Mouse (Mus musculus): ENCODE measurements around the gene Mgat4a. TPM values are rescaled to one million over a fixed set of nuclear protein-coding genes. Genes with fewer than 3 reads are reported as not detected.

Gene Mgat4a
- 59.1 and 64.0 TPM in 2 replicates for polyA plus RNA-seq (2015; fragmentation: Nextera tagmentation; extraction: Ambion mirVana)

DNA sequence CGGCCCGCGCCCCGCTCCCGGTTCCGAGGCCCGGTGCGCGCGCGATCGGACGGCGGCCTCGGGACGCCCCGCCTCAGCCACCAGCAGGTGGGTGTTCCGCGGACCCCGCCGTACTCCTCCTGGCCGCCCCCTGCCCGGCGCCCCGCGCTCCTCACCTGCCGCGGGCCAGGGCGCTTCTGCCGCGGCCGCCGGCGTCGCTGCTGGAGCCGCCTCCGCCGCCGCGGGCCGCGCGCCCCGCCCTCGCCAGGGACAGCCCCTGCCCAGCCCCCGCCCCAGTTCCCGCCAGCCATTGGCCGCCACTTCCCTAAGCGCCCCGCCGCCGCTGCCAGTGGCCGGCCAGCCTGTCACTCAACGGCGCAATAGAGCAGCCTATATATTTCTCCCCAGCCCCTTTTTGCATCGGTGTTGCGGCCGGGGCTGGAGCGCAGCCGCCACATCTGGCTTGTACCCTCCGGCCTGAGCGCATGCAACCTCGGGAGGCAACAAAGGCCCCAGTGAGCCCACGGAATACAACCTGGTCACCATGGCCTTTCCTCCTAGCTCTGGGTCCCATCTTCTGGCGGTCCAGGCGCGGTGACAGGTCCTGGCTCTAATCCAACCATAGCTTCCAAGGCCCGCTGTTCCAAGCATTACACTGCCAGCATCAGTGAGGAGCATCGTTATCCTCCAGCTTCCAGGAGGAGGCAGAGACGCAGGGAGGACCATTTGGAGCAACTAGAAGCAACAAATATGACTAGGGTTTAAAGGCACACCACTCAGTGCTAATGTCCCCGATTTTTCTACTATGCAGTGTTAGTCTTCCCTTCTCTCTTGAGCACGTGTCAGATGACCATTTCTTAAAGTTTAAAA is at the start of gene Mgat4a:
TSS of gene Mgat4a (minus strand) at position 207 of the 849 bp plus-strand sequence.
- peak within 1 kb of the TSS; percentile 84 for H3K27ac ChIP-seq (ENCODE audit: low read depth, low read length)
- H3K4me2 ChIP-seq (replicated peaks; ENCODE audit: low read depth): peak within 1 kb of the TSS; percentile 86
- peak; percentile 17; the same call in 1 of the 2 replicates for TF ChIP-seq CTCF (IDR thresholded peaks at IDR 0.05; ENCODE audit: low read depth)
- no peaks in the 10 kb centered on the region for H3K27me3 ChIP-seq (replicated peaks; ENCODE audit: control insufficient read depth, insufficient read depth, low read length)
- H3K4me3 ChIP-seq (ENCODE audit: low read depth, low read length): peak within 1 kb of the TSS; percentile 95
- peak within 1 kb of the TSS; percentile 95 for H3K9ac ChIP-seq (ENCODE audit: low read depth, low read length)
- H3K36me3 ChIP-seq (ENCODE audit: control insufficient read depth, insufficient read depth): peaks cover under 1% of the 10 kb centered on the region; the same call in 1 of the 2 replicates
- peaks cover 7% of the 10 kb centered on the region; the same call in 1 of the 2 replicates for H3K4me1 ChIP-seq (replicated peaks; ENCODE audit: control insufficient read depth, insufficient read depth, low read length)
- ATAC-seq: peak; percentile 97
- H3K9me3 ChIP-seq (ENCODE audit: control insufficient read depth): no peaks in the 10 kb centered on the region
- 2% methylated on average over 68 of the region's 72 CpGs for WGBS

DNA sequence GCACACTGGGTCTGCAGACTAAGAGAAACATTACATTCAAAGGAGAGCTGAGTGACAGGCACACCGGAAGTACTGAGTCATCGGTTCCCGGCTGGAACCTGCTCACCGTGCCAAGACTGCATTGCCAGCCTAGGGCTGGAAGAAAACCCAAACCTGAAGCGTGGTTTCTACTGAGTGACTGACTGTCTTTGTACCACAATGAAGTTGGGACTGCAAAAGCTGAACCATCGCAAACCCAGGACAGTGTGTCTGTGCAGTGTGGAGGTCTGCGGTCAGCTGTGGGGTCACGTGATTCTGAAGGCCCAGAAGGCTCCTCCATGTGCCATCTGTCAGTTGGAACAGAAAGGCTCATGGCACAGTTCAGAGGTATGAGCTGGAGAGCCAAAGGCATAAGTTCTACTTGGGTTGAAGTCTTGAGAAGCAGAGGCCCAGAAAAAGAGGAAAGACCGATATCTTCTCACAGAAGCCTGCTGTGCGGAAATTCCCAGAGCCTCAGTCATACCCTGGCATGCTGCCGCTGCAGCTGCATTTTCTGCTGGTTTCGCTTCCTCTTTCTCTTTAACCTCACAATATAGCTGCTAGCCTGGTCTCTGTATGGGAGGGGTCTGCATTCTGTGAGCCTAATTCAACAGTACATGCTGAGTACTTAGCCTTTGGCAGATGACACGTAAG is 45.1 kb upstream of the Mgat4a start:
- no peak for ATAC-seq
- Histone ChIP-seq H3K9me3 (ENCODE audit: control insufficient read depth) (no peaks in the 10 kb centered on the region), H3K4me1 (replicated peaks; ENCODE audit: control insufficient read depth, insufficient read depth, low read length) (peaks cover 4% of the 10 kb centered on the region; the same call in 1 of the 2 replicates), H3K27me3 (replicated peaks; ENCODE audit: control insufficient read depth, insufficient read depth, low read length) (no peaks in the 10 kb centered on the region), H3K4me2 (replicated peaks; ENCODE audit: low read depth) (no peak overlapping the region), H3K36me3 (ENCODE audit: control insufficient read depth, insufficient read depth) (no peaks in the 10 kb centered on the region), H3K27ac (ENCODE audit: low read depth, low read length) (peak overlapping the region; percentile 21; the same call in 1 of the 2 replicates), H3K9ac (ENCODE audit: low read depth, low read length) (no peak overlapping the region), H3K4me3 (ENCODE audit: low read depth, low read length) (no peak overlapping the region)
- 74% methylated on average over 13 of the region's 13 CpGs for WGBS
- TF ChIP-seq CTCF (IDR thresholded peaks at IDR 0.05; ENCODE audit: low read depth): no peak

DNA sequence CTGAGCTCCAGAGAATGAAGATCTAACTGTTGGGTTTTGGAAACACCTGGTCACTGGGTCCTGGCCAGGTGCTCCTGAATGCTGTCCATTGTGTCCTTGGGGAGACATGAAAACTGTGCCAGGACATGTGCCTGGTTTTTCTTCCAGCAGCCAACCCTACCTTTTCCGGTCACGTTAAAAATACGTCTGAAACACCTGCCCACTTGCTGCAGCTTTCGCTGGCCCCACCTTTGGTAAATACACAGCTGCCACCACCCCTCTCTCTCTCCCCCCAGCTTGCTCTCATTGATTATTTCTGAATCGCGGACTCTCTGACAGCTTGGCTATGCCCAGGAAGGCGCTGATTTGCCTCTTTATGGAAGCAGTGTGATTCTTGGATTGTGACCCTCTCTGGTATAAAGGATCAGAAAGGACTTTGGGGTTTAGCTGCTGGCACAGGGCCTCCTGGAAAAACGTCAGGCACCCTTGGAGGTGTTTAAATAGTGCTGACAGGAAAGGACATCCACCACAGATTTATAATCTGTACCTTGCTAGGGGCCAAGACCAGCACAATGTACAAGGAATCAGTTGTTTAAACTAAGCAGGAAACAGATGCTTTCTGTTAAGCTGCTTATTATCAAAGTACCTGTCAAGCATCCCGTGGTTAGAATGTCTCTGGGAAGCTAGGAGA is 43.1 kb upstream of the Mgat4a start:
- H3K27me3 ChIP-seq (replicated peaks; ENCODE audit: control insufficient read depth, insufficient read depth, low read length): no peaks in the 10 kb centered on the region
- H3K4me1 ChIP-seq (replicated peaks; ENCODE audit: control insufficient read depth, insufficient read depth, low read length): peaks cover 4% of the 10 kb centered on the region; the same call in 1 of the 2 replicates
- H3K4me2 ChIP-seq (replicated peaks; ENCODE audit: low read depth): no peak overlapping the region
- no peak overlapping the region for H3K9ac ChIP-seq (ENCODE audit: low read depth, low read length)
- H3K36me3 ChIP-seq (ENCODE audit: control insufficient read depth, insufficient read depth): no peaks in the 10 kb centered on the region; the same call in 1 of the 2 replicates
- H3K9me3 ChIP-seq (ENCODE audit: control insufficient read depth): no peaks in the 10 kb centered on the region
- H3K27ac ChIP-seq (ENCODE audit: low read depth, low read length): peak overlapping the region; percentile 54
- no peak for TF ChIP-seq CTCF (IDR thresholded peaks at IDR 0.05; ENCODE audit: low read depth)
- no peak overlapping the region for H3K4me3 ChIP-seq (ENCODE audit: low read depth, low read length)
- 10% methylated on average over 9 of the region's 9 CpGs for WGBS
- peak; percentile 78 for ATAC-seq

GRCm38 (mm10) chr1:37583167-37583566 is 42.4 kb upstream of the Mgat4a start:
- H3K4me2 ChIP-seq (replicated peaks; ENCODE audit: low read depth): no peak overlapping the region
- 80% methylated on average over 8 of the region's 8 CpGs for WGBS
- H3K9me3 ChIP-seq (ENCODE audit: control insufficient read depth): no peaks in the 10 kb centered on the region
- no peak overlapping the region for H3K9ac ChIP-seq (ENCODE audit: low read depth, low read length)
- no peak overlapping the region for H3K4me3 ChIP-seq (ENCODE audit: low read depth, low read length)
- TF ChIP-seq CTCF (IDR thresholded peaks at IDR 0.05; ENCODE audit: low read depth): no peak
- peaks cover 4% of the 10 kb centered on the region; the same call in 1 of the 2 replicates for H3K4me1 ChIP-seq (replicated peaks; ENCODE audit: control insufficient read depth, insufficient read depth, low read length)
- no peak for ATAC-seq
- H3K36me3 ChIP-seq (ENCODE audit: control insufficient read depth, insufficient read depth): no peaks in the 10 kb centered on the region; the same call in 1 of the 2 replicates
- no peak overlapping the region for H3K27ac ChIP-seq (ENCODE audit: low read depth, low read length)
- no peaks in the 10 kb centered on the region for H3K27me3 ChIP-seq (replicated peaks; ENCODE audit: control insufficient read depth, insufficient read depth, low read length)

DNA sequence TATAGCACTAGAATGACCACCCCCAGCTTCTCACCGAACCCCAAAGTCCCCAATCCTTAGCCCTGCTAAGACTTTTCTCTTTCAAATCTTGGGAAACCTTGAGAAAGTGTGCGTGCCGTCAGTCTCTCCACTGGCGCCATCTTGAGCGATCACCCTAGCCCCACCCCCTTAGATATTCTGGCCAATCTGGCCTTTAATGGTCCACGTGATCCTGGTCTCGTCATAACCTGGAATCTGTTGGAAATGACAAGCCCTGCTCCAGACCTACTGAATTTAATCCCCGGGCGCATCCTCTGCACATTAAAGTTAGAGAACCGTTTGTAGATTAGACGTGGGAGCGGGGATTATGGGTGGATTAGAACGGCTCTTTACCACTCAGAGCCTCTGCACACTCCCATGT is 38.9 kb upstream of the Mgat4a start:
- WGBS: 95% methylated on average over 13 of the region's 13 CpGs
- Histone ChIP-seq H3K27ac (ENCODE audit: low read depth, low read length) (no peak overlapping the region), H3K9me3 (ENCODE audit: control insufficient read depth) (no peaks in the 10 kb centered on the region), H3K36me3 (ENCODE audit: control insufficient read depth, insufficient read depth) (no peaks in the 10 kb centered on the region; the same call in 1 of the 2 replicates), H3K4me1 (replicated peaks; ENCODE audit: control insufficient read depth, insufficient read depth, low read length) (peaks cover 4% of the 10 kb centered on the region; the same call in 1 of the 2 replicates), H3K27me3 (replicated peaks; ENCODE audit: control insufficient read depth, insufficient read depth, low read length) (no peaks in the 10 kb centered on the region), H3K9ac (ENCODE audit: low read depth, low read length) (no peak overlapping the region), H3K4me3 (ENCODE audit: low read depth, low read length) (no peak overlapping the region), H3K4me2 (replicated peaks; ENCODE audit: low read depth) (no peak overlapping the region)
- no peak for ATAC-seq
- no peak for TF ChIP-seq CTCF (IDR thresholded peaks at IDR 0.05; ENCODE audit: low read depth)

Measured in intestine, postnatal 0 days (tissue).